Mouse (Mus musculus) cerebral cortex, adult 2 months (tissue): ENCODE data around the gene Yipf1.

Experiments used
- WGBS: fragments of 180-500 bp; shearing (Covaris S2); methylation state at CpG from one replicate; pipeline ENCODE4 v1.1.7; 2018; 5-methylcytosine and 5-hydroxymethylcytosine counted together

Yipf1 gene

GRCm38 (mm10) chr4:107378954-107379353 is 64.8 kb downstream of the Yipf1 start:
- 92% methylated on average over 6 of the region's 6 CpGs for WGBS

- WGBS = 88% methylated on average over 7 of the region's 7 CpGs
These were observed 66.7 kb downstream of the Yipf1 start for GRCm38 (mm10) chr4:107380871-107381270.

- 73% methylated on average over 4 of the region's 4 CpGs for WGBS
These were observed 72.9 kb downstream of the Yipf1 start for GRCm38 (mm10) chr4:107387038-107387437.

- WGBS = 67% methylated on average over 8 of the region's 8 CpGs
These were observed 73.3 kb downstream of the Yipf1 start for GRCm38 (mm10) chr4:107387465-107387864.

DNA sequence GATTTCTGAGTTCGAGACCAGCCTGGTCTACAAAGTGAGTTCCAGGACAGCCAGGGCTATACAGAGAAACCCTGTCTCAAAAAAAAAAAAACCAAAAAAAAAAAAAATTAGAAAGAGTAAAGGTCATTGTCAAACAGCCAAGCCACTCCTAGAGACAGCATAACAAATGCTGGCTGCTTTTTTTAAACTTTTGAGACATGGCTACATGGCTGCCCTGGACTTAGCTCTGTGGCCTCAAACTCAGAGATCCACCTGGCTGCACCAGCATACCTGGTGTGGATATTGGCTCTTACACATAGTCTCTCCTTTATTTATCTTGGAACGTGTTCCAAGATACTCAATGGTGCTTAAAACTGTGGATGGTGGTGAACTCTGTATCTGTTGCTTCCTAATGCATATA is 74.1 kb downstream of the Yipf1 start:
- WGBS = 98% methylated on average over 2 of the region's 2 CpGs

DNA sequence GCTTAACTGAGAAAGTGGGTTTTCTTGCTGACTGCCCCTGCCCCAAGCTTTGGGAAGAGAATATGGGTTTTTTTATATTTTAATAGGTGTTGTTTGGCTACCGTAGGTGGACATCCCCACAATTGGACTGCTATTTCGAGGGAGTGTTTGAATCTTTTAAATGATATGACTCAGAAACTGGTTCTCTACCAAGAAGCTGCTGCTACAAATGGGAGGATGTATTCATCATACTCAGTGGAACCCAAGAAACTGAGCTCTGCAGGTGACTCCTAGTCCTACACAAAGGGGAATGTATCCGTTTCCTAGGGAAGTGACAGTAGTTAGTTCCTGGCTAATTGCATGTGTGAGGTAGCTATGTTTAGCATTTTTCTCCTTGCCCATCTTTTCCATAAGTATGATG is 75.2 kb downstream of the Yipf1 start:
- WGBS = 52% methylated on average over 3 of the region's 3 CpGs

DNA sequence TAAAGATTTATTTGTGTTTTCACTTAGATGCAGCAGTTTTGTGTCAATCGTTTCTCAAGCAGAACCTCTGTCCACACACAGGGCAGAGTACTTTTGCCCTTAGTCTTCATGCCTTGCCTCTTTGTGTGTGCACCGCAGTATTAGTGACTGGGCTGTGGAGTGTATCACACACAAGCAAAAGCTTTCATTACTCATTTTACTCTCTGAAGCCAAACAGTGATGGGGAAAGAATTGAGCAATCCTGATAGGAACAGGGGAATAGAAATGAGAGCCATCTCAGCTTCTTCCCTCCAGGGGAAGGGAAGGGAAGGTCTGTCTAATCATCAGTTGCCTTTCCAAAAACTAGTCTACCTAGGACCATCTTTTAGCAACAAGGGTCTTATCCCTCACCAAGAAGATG is 79.6 kb downstream of the Yipf1 start:
- 89% methylated on average over 2 of the region's 2 CpGs for WGBS
